Mouse (Mus musculus): ENCODE results near the gene Mitd1.

DNA sequence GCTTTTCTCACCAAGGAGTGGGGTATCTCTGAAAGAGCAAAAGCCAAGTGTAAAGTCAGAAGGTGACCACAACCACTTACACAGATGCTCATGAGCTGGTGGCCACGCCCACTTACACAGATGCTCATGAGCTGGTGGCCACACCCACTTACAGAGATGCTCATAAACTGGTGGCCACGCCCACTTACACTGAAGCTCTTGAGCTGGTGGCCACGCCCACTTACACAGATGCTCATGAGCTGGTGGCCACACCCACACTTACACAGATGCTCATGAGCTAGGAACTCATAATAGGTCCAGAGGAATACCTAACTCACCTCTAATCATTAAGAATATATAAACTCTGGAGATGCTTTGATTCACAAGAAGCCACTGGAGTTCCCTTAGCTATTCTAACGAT lies 5.8 kb downstream of the Mitd1 start:
- TF ChIP-seq POLR2A (IDR thresholded peaks at IDR 0.05; ENCODE audit: extremely low read depth, insufficient read depth, low read length) (no peak), CTCF (IDR thresholded peaks at IDR 0.05; ENCODE audit: extremely low read depth, insufficient read depth, low read length) (no peak)
